Mouse (Mus musculus): Measurements from ENCODE around the gene Nog.

Gene Nog

DNA sequence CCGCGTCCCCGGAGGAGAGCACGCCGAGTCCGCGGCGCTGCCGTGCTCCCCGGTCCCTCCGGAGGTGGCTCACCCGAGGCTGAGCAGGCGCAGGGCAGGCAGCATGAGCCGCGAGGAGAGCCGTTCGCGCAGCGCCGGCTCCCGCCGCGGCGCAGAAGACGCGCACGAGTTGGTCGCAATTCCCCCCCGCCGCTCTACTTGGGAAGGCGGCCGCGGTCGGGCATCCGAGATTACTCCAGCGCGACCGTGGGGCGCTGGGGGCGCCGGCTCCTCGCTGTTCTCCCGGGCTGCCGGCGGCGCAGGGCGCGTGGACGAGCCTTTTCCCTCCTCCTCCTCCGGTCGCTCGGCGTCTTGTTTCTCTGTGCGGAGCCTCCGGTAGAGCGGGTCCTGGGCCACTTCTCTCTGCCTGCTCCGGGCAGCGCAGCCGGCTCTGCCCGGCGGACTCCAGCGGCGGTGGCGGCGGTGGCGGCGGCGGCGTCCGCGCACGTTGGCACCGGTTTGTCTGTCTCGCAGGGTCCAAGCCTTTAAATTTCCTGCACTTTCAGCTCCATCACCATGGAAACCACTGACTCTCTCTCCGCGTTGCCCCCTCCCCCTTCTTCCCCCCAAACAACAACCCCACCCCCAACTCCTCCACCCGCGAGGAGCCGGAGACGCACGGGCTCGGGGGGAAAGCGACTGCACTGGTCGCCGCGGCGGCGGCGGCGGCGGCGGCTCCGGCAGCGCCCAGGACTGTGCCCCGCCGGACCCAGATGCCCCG lies at the start of gene Nog:
TSS of gene Nog (minus strand) at position 277 of the 760 bp plus-strand sequence.
- DNase-seq (ENCODE audit: low read depth), result no peak

DNA sequence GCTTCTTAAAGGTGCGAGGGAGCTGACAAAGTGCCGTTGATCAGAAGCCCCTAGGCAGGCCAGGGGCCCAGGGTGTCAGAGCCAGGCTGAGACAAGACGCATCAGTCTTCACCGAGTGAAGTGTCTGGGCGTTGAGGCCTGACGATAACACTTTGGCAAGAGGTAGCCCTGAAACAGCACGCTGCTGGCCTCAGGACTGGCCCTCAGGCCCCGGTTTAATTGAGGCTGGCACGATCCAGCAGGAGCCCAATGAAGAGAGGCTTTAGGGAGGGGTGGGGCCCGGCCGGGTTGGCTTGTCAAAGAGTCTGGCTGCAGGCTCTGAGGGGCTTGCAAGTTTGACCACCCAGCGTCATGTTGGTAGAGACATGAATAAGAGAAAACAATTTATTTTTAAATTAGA lies 38.1 kb upstream of the Nog start:
- no peak for DNase-seq (ENCODE audit: low read depth)

GRCm38 (mm10) chr11:89339783-89340182 lies 37.7 kb upstream of the Nog start:
- peak; percentile 16 for DNase-seq (ENCODE audit: low read depth)

DNA sequence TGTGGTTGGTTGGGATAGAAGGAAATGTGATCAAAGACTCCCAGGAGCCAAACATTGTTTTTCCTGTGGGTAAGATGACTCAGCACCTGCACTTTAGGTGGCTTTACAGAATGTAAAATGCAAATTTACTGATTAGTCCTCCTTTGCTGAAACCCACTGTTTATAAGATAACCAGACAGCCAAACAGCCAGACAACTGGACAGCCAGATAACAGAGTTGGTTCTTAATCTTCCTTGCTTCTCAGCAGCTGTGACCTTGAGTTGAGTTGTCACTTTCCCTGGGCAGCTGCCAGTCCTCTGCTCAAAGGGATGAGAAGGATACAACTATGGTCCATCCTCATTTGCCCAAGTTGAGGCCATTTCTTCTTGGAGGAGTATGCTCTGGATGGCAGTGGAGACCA lies 35.8 kb upstream of the Nog start:
- DNase-seq (ENCODE audit: low read depth), result no peak

- DNase-seq (ENCODE audit: low read depth), result no peak
These were observed 25.2 kb upstream of the Nog start for GRCm38 (mm10) chr11:89327089-89327881.

GRCm38 (mm10) chr11:89321775-89322174 lies 19.6 kb upstream of the Nog start:
- no peak for DNase-seq (ENCODE audit: low read depth)

- DNase-seq (ENCODE audit: low read depth), result no peak
These were observed 17.5 kb upstream of the Nog start for GRCm38 (mm10) chr11:89319675-89320074.

DNA sequence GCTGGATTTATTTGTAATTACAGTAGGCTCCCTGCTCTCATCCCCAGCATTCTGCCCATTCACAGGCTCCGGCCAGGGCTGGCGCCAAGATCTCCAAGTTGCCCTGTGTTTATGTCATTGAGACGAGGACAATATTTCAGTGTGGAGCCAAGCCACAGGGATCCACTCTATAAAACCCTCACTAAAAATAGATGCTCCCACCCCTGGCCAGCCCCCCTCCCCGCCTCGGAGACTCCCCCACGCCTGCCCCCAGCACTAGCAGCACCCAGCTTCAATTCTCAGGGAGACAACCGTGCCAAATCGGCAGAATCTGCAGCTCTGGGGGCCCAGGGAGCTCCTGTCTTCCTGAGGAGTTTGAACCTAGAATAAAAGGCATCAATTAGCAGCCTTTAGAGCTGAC lies 16.2 kb upstream of the Nog start:
- no peak for DNase-seq (ENCODE audit: low read depth)

- DNase-seq (ENCODE audit: low read depth), result no peak
These were observed 15.6 kb upstream of the Nog start for GRCm38 (mm10) chr11:89317757-89318156.

- no peak for DNase-seq (ENCODE audit: low read depth)
These were observed 12.2 kb upstream of the Nog start for GRCm38 (mm10) chr11:89314374-89314773.

- no peak for DNase-seq (ENCODE audit: low read depth)
These were observed 10.2 kb upstream of the Nog start for GRCm38 (mm10) chr11:89312378-89312777.

DNA sequence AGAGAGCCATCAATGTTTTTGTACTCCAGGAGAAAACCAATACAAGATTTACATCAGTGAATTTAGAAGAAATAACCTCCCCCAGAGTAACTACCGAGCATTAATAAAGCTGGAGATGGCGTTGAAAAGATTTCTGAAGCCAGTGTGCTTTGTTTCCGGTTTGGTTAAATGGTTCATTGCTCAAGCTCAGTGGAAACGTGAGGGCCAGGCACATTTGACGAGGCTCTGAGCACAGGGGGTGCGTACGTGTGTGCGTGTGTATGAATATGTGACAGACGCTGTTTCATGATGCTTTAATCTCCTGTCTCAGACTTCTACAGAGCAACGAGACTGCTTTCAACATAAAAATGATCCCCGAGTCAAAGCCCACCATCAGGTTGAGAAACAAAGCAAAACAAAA lies 8.1 kb upstream of the Nog start:
- no peak for DNase-seq (ENCODE audit: low read depth)

- DNase-seq (ENCODE audit: low read depth), result peak; percentile 50
These were observed 1.3 kb upstream of the Nog start for GRCm38 (mm10) chr11:89303421-89303820.

DNA sequence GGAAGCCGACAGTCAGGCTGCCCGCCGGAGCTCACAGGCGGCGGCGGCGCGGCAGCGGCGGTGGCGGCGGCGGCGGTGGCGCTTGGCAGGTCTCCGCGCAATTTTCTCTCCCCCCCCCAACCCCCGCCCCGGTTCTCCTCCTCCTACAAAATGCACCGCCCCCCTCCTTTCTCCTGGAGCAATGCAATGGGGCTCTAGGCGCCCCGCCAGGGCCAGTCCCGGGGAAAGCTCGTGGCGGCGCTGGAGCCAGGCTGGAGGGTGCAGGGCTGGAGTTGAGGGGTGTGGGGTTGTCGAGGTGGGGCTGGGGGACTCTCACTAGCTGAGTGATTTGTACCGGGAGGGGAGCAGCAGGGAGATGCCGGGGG lies 666 bp upstream of the Nog start:
- DNase-seq (ENCODE audit: low read depth), result no peak

GRCm38 (mm10) chr11:89301331-89302055 lies 639 bp downstream of the Nog start:
- DNase-seq (ENCODE audit: low read depth), result no peak

DNA sequence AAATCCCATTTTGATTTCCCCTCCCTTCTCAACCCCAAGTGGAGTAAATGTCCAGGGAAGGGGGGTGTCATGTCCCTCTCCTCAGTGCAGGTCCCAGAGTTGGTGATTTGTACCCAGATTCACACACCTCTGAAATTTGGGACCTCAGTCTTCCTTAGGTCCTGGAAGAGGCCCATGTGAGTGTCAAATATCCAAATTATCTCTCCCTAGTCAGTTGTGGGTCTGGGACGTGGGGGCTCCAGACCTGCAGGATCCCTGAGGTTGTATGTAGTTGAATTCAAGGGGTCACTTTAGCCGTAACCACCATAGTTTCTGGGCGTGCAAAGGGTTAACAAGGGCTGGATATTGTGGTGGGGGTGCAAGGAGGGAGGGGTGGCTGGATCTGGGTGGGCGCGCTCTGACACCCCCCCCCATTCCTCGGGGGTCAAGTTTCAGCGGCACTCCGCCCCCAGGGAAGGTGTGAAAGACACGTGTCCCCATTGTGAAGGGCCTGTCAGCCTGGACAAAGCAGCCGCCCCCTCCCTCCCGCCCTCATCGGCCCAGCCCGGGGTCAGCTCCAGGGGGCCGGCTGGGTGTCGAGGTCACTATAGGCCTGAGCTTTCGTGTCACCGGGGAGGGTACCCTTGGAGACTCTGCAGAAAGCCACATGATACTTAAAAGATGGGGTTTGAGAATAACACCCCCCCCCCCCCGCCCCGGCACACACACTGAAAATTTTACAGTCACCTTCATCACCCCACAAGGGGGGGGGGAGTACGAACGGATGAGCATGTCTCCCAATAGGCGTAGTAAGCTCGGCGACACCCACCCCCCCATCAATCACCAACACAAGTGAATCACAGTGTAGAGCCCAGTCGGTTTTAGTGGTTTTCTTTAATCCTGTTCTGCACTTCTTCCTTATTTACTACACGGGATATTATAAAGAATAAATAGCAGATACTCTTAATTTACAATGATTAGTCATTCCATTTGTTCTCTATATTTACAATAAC lies 2.1 kb downstream of the Nog start:
- no peak for DNase-seq (ENCODE audit: low read depth)

DNA sequence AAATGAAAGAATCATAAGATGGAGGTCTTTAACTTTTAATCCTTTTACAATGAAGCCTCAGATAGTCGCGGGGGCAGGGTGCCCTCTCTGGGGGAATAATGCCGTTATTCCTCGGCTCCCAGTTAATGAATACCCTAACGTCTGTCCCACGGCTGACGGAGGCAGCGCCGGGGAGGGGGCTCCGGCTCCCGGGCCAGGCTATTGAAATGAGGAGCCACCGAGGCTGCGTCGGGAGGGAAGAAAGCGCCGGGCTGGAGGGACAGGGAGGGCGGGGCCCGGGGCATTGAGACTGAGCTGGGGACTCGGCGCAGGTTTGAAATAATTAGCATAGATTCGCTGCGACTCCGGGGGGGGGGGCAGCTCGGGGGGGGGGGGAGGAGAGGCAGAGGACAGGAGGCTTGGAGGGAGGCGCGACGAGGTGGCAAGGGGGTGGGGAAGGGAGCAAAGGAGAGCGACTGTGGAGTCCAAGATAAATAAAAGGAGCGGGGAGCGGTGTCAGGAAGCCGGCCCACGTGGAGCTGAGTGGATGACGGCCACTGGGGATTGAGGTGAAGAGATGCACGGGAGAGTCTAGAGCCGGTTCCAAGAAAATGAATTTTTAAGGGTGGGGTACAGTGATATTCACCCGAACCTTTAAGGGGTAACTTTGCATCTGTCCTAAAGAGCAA lies 2.9 kb downstream of the Nog start:
- DNase-seq (ENCODE audit: low read depth), result no peak

GRCm38 (mm10) chr11:89298285-89299010 lies 3.7 kb downstream of the Nog start:
- DNase-seq (ENCODE audit: low read depth), result no peak

GRCm38 (mm10) chr11:89297521-89297920 lies 4.6 kb downstream of the Nog start:
- DNase-seq (ENCODE audit: low read depth), result no peak

DNA sequence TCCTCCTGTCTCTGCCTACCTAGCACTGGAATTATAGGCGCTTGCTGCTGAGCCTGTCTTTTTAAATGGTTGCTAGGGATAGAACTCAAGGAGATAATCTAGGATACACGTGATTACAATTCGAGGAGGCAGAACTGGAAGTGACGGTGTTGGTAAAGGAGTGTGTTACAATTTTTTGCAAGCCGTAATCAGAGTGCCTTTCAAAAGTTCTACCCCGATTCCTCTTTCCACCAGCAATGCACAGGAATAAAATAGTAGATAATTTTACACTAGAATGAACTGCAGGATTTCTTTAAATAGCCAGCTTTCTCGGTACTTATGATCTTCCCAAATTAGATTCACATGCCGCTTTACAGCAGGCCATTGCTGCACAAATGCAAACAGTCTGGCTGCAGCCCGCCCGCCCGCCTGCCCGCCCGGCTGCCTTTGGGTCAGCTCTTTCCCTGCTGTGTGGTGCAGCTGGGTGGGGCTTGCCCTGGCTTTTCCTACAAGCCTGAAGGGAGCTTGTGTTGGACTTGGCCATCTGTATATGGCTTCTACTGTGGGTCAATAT lies 32.2 kb downstream of the Nog start:
- no peak for DNase-seq (ENCODE audit: low read depth)
